Mouse (Mus musculus): ENCODE data around the gene Hand1.
A peak's percentile ranks its signal among the peaks of the same experiment; 100 is the strongest.

Hand1 gene

DNA sequence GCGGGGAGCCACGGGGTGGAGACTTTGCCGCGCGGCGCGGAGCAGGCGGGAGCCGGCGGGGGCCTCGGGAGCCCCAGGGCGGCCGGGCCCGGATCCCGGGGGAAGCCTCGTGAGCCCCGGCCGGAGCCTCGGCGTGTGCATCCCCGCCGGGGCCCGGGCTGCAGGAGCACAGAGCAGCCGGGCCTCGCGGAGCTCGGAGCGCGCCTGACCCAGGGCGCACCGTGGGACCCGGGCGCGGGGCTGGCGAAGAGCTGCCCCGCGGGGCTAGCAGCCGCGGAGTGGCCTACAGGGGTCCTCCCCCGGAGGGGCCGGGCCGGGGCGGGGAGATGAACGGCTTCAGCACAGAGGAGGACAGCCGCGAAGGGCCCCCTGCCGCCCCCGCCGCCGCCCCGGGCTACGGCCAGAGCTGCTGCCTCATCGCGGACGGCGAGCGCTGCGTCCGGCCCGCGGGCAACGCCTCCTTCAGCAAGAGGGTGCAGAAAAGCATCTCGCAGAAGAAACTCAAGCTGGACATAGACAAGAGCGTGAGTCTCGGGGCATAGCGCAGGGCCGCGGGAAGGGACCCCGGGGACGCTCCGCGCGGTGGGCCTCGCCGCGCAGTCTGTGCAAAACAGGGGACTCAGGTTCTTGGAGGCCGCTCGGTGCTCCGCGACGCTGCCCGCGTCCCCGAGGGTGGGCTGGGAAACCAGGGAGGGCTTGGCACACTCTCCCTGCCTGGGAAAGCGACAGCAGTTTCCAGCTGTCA lies 30.7 kb downstream of the Hand1 start:
- no peak for DNase-seq (ENCODE audit: low read depth, low spot score)

DNA sequence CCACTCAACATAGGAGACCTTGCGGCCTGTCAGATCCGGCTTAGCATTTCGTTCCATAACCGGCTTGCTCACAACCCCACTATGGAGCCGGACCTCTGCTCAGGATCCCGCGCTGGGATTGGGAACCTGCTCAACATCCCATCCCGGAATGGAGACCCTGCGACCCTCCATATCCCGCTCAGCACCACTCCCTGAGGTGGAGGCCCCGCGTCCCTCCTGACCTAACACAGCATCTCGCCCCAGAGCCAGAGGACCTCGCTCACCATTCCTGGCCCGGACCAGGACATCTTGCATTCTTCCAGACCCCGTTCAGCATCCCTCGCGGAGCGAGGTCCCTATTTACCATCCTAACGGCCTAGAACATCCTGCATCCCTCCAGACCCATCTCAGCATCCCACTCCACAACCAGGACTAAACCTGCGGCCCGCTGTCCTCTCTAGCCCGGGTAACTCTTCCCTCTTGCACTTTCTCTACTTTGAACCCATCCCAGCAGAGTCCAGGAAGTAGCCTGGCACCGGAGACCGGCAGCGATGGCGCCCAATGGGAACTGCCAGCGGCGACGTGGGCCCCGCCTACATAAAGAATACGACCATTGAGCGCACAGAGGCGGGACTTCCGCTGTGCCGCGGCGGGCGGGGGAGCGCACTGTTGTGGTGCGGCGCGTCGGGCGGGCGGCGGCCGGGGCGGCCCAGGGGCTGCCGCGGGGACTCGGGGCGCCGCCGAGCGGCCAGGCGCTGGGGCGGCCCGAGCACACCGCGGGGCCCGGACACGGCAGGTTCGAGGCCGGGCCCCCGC lies 31.4 kb downstream of the Hand1 start, which contains the start of gene Sap30l:
Sap30l (plus strand) TSS at position 667 of the 795 bp plus-strand sequence.
- DNase-seq (ENCODE audit: low read depth, low spot score) = peak; percentile 94

DNA sequence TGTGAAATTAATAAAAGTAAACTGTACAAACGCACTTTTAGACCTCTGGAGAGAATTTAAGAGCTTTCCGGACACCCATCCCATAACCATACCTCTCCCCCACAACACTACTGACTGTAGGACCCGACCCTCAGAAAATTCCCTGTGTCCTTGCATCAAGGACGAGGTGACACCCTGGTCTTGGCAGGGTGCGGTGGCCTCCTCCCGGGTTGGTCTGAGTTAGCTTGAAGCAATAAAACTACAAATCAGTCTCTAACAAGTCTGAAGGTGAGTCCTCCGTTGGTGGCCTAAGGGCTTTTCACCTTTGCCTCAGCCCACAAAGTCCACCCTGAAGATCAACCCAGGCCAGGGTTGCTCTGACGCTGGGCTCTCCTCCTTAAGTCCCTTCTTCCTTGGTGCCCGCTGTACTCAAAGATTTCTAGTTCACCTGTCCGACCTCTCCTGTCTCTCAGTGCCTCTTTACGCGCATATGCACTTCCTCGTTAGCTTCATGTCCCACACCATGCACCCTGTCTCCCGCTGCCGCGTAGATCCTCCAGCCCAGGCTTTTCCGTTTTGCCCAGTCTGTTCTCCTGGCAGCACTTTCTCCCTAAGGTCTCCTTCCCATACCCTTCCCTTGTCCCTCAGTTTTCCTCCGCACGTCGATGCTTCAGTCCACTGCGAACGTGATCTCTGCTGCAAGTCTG lies 32.2 kb downstream of the Hand1 start:
- DNase-seq (ENCODE audit: low read depth, low spot score) = peak; percentile 47

DNA sequence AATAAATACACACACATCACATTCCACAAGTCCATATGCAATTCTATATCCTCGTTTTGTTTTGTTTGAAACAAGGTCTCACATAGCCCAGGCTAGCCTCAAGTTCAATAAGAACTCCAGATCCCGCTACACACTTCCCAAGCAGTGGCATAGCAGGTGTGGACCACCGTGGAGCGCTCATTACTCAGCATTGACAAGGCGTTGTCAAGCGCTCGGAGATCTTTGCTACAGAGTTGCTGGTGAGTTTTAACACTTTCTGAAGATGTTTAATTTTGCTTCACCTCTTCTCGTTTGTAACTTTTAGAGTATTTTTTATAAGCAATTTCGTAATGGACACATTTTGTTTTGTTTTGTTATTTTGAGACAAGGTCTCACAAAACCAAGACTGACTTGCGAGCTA lies 33.2 kb downstream of the Hand1 start:
- DNase-seq (ENCODE audit: low read depth, low spot score) = no peak

DNA sequence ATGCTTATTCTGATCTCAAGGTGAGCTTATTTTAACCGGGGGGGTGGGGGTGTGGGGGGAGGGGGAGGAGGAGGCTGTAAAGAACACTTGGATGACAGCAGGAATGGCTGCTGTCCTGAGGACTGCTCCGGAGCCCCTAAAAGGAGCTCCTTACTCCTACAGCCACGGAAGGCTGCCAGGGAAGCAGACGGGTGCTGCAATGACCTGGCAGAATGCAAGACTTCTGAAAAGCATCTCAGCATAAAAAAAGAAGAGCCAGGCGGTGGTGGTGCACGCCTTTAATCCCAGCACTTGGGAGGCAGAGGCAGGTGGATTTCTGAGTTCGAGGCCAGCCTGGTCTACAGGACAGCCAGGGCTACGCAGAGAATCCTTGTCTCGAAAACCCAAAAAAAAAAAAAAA lies 34.8 kb downstream of the Hand1 start:
- DNase-seq (ENCODE audit: low read depth, low spot score) = peak; percentile 78

DNA sequence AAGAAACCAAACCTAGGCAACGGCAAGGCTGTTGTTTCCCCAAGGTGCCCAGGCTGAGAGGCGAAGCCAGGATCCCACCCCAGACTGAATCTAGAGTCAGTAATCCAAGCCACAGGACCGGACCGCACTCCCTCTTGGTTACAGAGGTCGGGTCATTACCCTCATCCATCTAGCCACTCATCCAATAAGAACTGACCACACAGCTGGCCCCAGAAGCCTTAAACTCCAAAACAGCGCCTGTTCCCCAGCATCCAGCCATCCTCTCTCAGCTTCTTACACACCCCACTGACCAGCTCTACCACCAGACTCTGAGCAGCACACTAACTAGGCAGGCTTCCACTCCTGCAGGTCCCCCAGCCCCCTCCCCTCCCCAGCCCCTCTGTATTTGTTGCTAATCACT lies 37.5 kb downstream of the Hand1 start:
- no peak for DNase-seq (ENCODE audit: low read depth, low spot score)

DNA sequence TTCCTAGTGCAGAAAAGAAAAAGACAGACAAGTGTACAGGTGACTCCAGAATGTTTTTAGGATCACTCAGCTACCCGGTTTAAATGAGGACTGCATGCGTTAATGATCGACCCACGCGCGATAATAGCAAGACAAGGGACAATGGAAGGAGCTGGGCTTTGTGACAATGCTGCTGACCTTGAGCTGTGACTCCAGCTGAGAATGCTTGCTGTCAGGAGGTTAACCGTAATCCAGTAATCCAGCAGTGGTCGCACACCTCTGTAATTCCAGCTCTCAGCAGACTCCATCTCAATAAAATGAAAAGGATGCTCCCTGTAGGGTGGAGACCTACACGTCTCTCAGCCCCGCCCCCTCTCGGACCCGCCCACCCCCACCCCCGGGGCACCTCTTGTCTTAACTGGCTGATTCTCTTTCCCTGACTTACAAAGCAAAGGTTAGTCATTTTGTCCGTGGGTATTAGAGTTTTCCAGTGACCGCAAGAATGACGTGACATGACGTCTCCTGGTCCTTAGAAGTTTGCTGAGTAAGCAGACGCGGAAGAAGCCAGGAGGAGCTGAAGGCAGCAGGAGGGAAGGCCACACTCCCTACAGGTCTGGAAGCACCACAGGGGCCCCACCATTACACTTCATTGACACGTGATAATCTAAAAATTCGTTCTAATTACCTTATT lies 41.6 kb downstream of the Hand1 start:
- peak; percentile 88 for DNase-seq (ENCODE audit: low read depth, low spot score)

DNA sequence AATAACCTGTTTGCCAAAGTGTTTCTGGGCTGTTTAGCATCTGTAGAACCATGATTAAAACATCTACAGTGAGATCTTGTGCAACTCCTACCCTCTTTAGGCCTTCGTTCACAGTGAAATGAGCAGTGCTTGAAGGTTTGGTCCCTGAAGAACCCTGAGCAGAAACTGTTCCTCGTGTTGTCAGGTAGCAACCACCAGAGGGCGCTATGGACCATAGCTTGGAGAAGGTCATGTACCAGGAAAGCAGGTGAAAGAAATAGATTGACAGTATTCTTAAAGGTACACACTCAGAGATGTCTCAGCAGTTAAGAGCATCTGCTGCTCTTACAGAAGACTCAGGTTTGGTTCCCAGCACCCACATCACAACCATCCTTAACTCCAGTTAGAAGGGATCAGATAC lies 44.7 kb downstream of the Hand1 start:
- DNase-seq (ENCODE audit: low read depth, low spot score) = peak; percentile 85

DNA sequence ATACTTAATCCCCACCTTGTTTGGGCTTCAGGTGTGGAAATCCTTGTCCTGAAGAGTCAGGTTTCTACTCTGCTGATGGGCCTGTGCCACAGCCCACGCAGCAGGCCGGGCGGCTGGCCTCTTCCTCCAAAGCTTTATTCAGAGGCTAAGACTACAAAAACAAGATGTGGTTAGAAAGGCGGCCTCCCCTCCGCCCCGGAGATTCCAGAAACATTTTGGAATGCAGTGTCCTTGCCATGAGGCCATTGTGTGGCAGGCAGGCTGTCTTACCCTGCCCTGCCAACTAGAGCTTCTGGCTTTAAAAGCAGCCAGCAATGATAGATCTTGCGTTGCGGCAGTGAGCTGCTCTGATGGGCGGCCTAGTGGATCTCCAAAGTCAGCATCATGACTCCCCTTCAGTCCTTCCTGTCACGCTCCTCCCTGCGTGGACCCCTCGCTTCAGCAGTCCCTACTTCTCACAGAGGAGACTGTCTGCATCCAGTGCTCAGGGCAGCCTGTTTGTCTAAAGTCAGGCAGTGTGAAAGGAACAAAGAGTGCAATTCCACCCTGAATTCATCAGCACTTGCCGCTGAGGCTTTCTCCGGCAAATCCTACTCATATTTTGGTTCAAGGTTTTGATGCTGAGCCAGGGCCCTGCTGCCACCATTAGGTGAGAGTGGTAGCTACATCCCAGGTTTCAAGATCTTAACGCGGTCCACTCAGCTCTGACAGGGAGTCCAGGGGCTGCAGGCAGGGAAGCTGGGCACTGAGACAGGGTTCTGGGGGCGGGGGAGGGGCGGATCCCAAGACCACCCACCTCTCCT lies 45.8 kb downstream of the Hand1 start:
- peak; percentile 69 for DNase-seq (ENCODE audit: low read depth, low spot score)

DNA sequence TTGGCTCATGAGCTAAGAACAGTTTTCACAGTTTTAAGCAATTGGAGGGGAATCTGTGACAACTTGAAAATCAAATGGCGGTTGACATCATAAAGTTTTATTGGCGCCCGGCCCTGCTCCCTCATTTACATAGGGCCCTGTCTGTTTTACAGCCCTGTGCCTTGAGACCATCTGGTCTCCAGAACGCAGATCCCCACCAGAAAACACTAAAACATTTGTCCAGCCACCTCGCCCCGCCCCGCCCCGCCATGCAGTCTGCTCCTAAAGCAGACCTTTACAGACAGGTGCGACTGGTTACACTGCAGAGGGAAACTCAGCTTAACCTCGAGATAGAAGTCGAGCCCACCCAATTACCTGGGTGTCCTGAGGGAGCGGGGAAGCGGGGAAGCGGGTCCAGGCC lies 52.8 kb downstream of the Hand1 start:
- DNase-seq (ENCODE audit: low read depth, low spot score) = no peak
